Mouse (Mus musculus) c-Kit-positive CD71-positive TER-119-positive erythroid progenitor cells, embryonic 14.5 days (primary cell): Measurements from ENCODE around the gene Syvn1.

ENCODE experiments used
- DNase-seq: peaks from one replicate; pipeline ENCODE4 v3.0.0-alpha.2; 2013; ENCODE audit warnings: low spot score

The Syvn1 gene

DNA sequence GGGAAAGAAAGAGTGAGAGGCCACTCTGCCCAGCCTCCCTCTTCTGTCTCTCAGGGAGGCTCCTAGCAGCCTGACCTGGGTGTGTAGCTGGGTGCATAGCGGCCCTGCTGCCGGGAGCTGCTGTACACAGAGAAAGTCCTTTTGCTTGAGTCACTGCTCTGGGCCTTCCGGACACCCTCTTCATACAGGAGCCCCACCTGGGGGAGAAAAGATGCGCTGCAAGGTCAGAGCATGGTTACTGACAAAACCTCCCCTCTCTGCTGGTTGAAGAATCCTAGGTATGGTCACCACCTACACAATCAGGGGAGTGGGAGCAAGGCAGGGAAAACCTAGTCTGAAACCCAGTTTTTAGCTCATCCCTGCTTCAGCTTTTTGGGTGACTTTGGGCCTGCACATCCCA is 22.6 kb downstream of the Syvn1 start:
- no peak for DNase-seq

DNA sequence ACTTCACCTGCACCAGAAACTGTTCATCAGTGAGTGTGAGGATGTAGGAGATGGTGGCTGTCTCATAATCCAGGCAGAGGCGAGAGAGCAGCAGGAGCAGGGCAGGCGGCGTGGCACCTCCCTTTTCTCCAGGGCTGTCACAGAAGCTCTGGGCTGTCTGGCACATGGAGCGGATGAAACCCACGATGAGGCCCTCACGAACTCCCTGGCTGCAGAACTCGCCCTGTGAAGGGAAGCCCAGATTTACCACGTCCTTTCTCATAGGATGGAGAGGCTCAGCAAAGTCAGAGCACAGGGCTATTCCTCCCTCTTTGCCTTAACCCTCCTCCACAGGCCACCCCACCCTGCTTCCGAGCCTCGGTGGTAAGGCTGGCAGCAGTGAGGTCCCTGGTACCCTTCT is 23.5 kb downstream of the Syvn1 start:
- no peak for DNase-seq

DNA sequence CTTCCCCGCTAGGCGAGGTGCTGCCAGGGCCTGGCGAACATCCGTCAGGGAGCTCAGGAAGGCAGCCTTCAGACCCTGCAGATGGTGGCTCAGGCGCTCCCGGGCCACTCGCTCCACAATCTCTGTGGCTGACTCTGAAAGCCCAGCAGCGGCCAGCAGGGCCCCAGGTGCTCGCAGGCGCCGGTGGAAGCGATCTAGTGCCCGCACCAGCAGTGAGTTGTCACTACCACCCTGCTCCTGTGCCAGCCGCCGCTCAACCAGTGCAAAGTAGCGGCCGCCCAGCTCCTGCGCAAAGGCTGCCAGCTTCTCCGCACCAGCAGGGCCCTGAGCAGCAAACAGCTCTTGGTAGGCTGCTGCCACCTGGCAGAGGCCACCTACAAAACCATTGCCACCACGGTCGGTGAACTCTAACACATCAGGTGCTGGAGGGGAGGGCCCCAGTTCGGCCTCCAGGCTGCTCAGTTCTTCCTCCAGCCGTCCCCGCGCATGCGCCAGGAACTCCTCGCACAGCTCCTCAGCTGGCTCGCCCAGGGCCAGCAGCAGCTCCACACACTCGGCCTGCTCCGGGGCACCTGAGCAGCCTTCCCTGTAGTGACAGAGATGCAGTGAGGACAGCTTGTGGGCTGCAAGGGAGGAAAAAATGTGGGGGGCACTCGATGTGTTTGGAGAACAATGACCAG is 24.3 kb downstream of the Syvn1 start:
- DNase-seq: no peak

DNA sequence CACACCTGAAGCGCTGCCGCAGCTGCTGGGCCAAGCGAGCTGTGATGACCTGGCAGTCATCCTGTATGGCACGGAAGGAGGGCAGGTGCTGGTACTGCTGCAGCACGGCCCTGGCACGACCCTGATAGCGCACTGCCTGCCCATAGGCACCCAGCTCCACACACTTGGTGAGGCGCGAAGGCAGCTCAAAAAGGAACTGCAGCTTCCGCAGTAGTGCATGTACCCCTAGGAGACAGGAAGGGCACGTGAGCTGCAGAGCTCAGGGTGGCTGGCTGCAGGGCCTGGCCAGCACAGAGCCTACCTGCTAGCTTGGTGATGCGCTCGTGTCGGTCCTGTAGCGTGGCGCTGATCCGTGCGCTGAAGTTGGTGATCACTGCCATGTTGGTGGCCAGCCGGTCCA is 24.9 kb downstream of the Syvn1 start:
- DNase-seq: no peak

- DNase-seq: no peak
Observed at GRCm38 (mm10) chr19:6073889-6074288, 27.5 kb downstream of the Syvn1 start.

DNA sequence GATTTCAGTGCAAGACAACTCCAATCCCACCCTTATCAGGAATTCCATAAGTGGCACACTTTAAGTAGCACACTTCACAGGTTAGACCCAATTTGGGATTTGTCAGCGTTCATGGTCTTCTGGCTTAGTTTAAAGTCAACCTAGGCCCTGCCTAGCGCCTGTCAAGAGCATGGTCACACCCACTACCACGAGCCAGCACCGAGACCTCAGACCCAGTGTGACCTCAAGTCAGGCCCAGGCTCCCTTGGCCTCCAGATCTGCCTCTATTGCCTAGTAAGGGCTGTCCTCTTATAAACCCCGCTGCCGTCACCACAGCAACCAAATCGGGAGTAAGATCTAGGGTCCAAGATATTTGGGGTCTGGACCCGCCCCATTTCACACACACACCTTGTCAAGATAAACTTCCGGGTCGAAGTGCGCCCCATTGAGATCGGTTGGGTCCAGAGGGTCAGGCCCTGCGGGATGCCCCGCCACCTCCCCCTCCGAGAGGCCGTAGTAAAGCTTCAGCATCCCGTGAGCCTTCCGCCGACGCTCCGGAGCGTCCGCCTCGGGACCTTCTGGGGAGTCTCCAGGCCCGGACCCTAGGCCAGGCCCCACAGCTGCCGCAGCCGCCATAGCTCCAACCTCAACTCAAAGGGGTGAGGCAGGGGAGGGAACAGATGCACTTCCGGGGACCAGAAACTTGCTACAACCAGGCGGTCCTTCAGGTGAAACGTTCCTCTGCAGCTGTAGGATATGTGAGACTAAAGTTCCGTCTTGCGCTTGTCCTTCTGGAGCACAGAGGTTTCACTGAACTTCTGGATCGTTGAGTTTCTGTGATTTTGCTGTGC is 30.4 kb downstream of the Syvn1 start, which contains the start of gene Vps51:
Gene Vps51, minus strand, starts transcription at position 668 of the 830 bp plus-strand sequence.
- DNase-seq: peak; percentile 88

DNA sequence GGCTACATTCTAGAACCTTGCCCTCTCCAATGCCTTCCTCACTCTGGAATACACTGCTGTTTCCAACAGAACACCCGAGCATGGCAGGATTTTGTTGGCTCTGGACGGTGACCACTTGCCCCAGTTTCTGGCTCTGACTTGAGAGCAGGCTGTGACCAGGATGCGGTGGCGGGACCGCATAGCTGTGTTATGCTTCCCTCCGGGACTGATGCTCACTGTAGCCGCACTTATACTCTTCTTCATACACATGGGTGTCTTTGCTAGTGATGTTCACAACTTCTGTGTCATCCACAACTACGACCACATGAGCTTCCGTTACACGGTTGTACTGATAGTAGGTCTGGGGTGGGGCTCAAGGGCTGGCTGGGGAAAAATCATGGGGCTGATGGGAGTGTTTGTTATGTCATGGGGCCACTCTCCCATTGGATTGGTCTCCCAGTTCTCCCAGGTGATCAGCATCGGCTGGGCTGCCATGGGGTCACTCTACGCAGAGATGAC is 33.7 kb downstream of the Syvn1 start, which contains the start of gene Tmem262:
Gene Tmem262, plus strand, starts transcription at position 51 of the 498 bp plus-strand sequence.
- DNase-seq: no peak

DNA sequence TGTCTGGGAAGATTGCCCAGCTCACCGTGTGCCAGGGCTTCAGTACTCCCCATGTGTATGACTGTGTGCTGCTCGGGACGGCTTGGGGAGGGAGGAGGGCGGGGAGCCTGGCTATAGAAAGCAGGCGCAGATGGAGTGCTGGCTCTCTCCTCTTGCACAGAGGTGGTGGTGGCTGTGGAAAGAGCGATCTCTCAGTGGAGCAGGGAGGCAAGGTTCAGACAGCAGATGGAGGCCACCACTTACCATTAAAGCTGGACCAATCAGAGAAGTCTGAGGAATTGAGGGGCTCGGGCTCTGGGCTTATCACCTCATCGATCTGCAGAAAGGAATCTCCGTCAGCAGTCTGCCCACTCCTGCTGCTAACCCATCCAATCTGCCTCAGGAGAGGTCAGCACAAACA is 35.8 kb downstream of the Syvn1 start, which contains the start of gene Gm28374:
Gene Gm28374, minus strand, starts transcription at position 101 of the 400 bp plus-strand sequence.
- DNase-seq: no peak

DNA sequence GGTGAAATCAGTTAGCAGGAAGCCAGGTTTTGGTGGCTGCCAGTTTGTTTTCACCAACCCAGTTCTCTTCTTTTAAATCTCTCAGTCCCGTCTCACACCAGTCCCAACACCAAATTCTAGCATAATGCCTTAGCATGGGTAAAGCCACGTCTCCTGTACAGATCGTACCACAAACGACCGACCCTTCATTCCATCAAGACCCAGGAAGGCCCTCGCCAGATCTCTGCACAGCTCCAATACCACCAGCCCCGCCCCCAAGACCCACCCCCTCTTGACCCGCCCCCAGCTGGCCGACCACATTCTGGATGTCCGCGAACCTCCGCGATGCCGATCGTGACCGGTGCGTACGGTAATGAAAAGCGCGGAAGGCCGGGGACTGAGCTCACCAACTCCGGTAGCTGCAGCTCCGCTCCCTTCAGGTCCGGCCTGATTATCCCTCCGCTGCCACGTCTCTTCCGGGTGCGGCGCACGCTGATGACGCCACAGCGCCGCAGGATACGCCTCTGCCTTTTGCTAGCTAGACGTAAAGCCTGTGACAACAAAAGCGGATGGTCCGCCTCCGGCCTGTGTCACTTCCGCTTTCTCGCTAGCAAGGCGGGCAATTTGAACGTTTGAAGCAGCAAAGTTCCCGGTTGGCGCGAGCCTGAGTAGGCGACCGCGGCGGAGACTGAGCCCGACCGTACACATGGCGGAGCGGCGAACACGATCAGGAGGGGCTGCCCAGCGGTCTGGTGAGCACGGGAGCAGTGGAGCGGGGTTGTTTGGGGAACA is 38.3 kb downstream of the Syvn1 start, which contains the start of the genes Zfpl1 and Cdca5:
Gene Zfpl1, minus strand, starts transcription at position 479 of the 771 bp plus-strand sequence.
Gene Cdca5, plus strand, starts transcription at position 506 of the 771 bp plus-strand sequence.
- peak; percentile 98 for DNase-seq

DNA sequence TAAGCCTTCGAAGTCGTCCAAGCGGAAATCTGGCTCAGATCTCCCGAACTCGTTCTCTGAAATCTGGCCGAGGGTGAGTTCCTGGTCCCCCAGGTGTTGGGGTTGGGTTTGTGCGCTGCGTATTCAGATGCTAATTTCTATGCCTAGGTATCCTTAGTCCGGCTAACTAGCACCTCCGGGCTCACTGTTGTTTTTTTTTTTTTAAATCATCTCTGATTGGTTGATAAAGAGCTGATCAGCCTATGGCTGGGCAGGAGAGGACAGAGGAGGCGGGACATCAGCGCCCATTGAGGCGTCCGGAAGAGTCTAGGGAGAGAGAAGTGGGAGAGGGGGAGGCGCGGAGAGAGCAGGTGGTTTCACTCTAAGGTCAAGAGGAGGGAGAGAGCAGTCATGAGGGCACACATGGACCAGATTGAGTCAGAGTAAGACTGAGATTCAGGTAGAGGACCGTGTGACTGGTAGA is 39.1 kb downstream of the Syvn1 start:
- DNase-seq: peak; percentile 82

- no peak for DNase-seq
Observed at GRCm38 (mm10) chr19:6088841-6089240, 42.5 kb downstream of the Syvn1 start.

GRCm38 (mm10) chr19:6094119-6094518 is 47.7 kb downstream of the Syvn1 start, which contains the start of gene AC131692.1:
Gene AC131692.1, plus strand, starts transcription at chr19:6094419.
- no peak for DNase-seq

- DNase-seq: no peak
Observed at GRCm38 (mm10) chr19:6097847-6098246, 51.5 kb downstream of the Syvn1 start.

GRCm38 (mm10) chr19:6101186-6101585 is 54.8 kb downstream of the Syvn1 start:
- DNase-seq: no peak

DNA sequence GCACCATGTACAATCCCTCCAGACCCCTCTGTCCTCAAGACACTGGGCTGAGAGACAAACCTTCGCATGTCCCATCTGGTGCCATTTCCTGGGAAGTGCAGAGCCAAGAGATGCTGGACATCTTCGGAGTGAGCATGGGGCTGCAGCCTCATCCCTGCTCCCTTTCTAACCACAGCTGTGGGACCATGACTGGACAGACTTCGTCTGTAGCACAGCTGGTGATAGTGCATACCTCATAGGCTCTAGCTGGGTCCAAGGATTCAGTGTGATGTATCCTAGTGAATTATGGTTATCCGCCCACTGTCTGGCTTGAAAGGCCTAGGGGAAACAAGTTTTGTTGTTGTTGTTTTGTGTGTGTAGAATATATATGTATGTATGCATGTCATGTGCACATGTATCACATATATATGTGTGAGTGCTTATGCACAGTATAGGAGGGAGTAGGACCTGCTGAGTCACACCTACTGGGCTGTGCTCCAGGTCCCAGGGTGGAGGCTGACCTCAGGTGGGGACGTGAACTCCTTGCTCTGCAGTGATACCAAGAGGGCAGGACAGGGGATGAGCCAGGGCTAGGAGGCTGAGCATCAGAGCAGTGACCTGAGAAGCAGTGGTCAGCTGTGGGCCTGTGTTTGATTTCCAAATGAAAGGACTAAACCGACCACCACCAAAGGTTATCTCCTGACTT is 55.9 kb downstream of the Syvn1 start:
- DNase-seq: peak; percentile 49
